Mouse (Mus musculus) midbrain, postnatal 0 days (tissue): ENCODE results near the gene Slc50a1. TPM values are rescaled to one million over a fixed set of nuclear protein-coding genes. Genes with fewer than 3 reads are reported as not detected.

Experiments
- ATAC-seq: fragments of 200-750 bp; cut with Nextera tagmentation; 2 replicates; pipeline ENCODE4 v1.8.0; 2017; ENCODE audit warnings: moderate number of reproducible peaks, mild to moderate bottlenecking, moderate TSS enrichment, moderate library complexity; ENCODE audit not compliant: low FRiP score
- DNase-seq: peaks from one replicate; pipeline ENCODE4 v3.0.0-alpha.2; 2015; ENCODE audit warnings: low spot score
- H3K27ac ChIP-seq: fragments of 300-500 bp; sonication (generic); 2 replicates; pipeline ENCODE4 v1.5.1; 2014; ENCODE audit warnings: low read depth, mild to moderate bottlenecking, low read length, mixed read lengths
- H3K27me3 ChIP-seq: fragments of 300-500 bp; sonication (generic); 2 replicates; pipeline ENCODE4 v1.6.1; 2014; ENCODE audit warnings: low read length, control low read depth, mixed read lengths; ENCODE audit not compliant: insufficient read depth
- H3K36me3 ChIP-seq: fragments of 300-500 bp; sonication (generic); 2 replicates; pipeline ENCODE4 v1.6.1; 2014; ENCODE audit warnings: low read length, control low read depth, mixed read lengths; ENCODE audit not compliant: insufficient read depth
- H3K4me1 ChIP-seq: fragments of 300-500 bp; sonication (generic); 2 replicates; pipeline ENCODE4 v1.6.1; 2014; ENCODE audit warnings: mild to moderate bottlenecking, control low read depth, antibody characterized with exemption, low read length, mixed read lengths; ENCODE audit not compliant: insufficient read depth
- H3K4me2 ChIP-seq: fragments of 300-500 bp; sonication (generic); 2 replicates; pipeline ENCODE4 v1.6.1; 2014; ENCODE audit warnings: low read depth, mild to moderate bottlenecking, low read length, mixed read lengths; ENCODE audit not compliant: poor library complexity, severe bottlenecking
- H3K4me3 ChIP-seq: fragments of 300-500 bp; sonication (generic); 2 replicates; pipeline ENCODE4 v1.5.1; 2014; ENCODE audit warnings: low read depth, mild to moderate bottlenecking, low read length, moderate library complexity
- H3K9ac ChIP-seq: fragments of 300-500 bp; sonication (generic); replicated peaks from 2 replicates; pipeline ENCODE4 v1.6.1; 2014; ENCODE audit warnings: mild to moderate bottlenecking, low read length, moderate library complexity, mixed read lengths; ENCODE audit not compliant: poor library complexity, severe bottlenecking
- H3K9me3 ChIP-seq: fragments of 300-500 bp; sonication (generic); 2 replicates; pipeline ENCODE4 v1.6.1; 2016; ENCODE audit warnings: low read length, control low read depth
- CTCF ChIP-seq: IDR thresholded peaks from 2 replicates; pipeline ENCODE4 v1.5.1; 2016; ENCODE audit warnings: antibody characterized with exemption, mild to moderate bottlenecking
- WGBS: fragments of 180-500 bp; shearing (Covaris S2); extraction: QIAGEN DNeasy Blood & Tissue Kit; methylation state at CpG from one replicate; pipeline ENCODE4 v1.1.7; 2014; 5-methylcytosine and 5-hydroxymethylcytosine counted together
- polyA plus RNA-seq: library from polyadenylated mRNA; unstranded; fragments of >200 nt; fragmentation: Nextera tagmentation; extraction: Ambion mirVana; gene quantifications from 2 replicates; pipeline ENCODE4 v1.2.1, GENCODE M21; 2015
- total RNA-seq: library from RNA; depleted of rRNA; stranded (reverse); fragments of >200 nt; gene quantifications from 2 replicates; pipeline ENCODE4 v1.2.3, GENCODE M21; 2014

The Slc50a1 gene
- total and polyA plus RNA-seq, 2 experiments from 2014 or later: 32.0 to 42.4 TPM

DNA sequence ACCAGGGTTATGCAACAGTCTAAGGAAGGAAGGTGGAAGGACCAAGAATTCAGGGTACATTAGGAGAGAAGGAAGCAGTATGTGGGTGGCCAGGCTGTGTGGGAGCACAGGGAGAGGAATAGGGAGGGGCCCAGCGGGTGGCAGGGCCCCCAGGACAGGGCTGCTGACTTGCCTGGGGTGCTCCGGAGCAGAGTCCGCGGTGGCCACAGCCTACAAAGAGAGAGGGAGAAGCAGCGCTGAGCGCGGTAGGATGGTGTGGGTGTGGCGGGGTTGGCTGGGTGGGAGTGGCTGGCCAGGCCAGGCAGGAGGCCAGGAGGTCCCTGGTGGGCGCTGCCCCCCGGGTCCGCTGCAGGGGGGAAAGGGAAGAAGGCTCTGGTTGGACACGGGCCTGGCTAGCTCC, 31.9 kb downstream of the Slc50a1 start:
- Histone ChIP-seq H3K36me3 (peaks cover 84% of the 10 kb centered on the region), H3K27ac (no peak overlapping the region), H3K9ac (no peak overlapping the region), H3K4me3 (no peak overlapping the region), H3K9me3 (no peaks in the 10 kb centered on the region), H3K4me1 (no peaks in the 10 kb centered on the region), H3K27me3 (no peaks in the 10 kb centered on the region), H3K4me2 (no peak overlapping the region)
- 65% methylated on average over 10 of the region's 12 CpGs for WGBS
- DNase-seq (no peak), ATAC-seq (no peak)
- TF ChIP-seq CTCF: no peak

DNA sequence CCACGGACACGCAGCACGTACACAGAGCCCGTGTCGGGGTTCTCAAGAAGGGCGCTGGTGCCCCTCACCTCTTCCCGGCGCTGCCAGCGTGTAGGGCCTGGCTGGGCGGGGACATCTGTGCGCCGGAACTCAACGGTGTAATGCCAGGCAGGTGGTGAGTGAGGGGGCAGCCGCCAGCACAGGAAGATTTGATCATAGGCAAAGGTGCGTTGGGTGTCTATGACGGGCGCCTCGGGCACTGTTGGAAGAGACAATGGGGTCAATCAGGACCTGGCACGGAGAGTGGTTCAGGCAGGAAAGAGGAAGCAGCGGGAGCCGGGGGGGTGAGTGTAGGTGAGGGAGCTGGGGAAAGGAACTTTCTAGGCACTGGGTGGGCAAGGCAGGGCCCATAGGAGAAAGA, 32.7 kb downstream of the Slc50a1 start:
- H3K27me3 ChIP-seq: no peaks in the 10 kb centered on the region
- ATAC-seq (no peak), DNase-seq (no peak)
- no peak overlapping the region for H3K27ac ChIP-seq
- peaks cover 92% of the 10 kb centered on the region for H3K36me3 ChIP-seq
- no peaks in the 10 kb centered on the region for H3K9me3 ChIP-seq
- no peak overlapping the region for H3K4me3 ChIP-seq
- no peak overlapping the region for H3K9ac ChIP-seq
- no peaks in the 10 kb centered on the region for H3K4me1 ChIP-seq
- 93% methylated on average over 21 of the region's 21 CpGs for WGBS
- H3K4me2 ChIP-seq: no peak overlapping the region
- TF ChIP-seq CTCF: no peak

DNA sequence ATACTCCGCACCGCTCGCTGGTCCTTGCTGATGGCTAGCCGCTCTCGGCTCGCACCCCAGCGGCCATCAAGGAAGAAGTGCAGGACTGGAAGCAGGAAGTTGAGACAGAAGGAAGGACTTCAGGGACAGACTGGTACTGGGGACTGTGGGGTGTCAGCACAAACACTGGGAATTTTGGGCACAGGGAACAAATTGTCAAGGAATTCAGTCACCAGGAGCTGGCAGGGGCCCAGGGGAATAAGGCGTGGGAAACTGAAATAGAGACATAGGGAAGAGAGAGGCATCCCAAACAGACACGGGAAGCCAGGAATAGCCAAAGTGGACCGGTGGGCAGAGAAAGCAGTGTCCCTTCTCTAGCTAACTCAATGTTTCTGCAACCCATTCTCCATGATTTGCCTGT, 33.9 kb downstream of the Slc50a1 start:
- 91% methylated on average over 10 of the region's 10 CpGs for WGBS
- Histone ChIP-seq H3K4me3 (no peak overlapping the region), H3K9me3 (no peaks in the 10 kb centered on the region), H3K27ac (no peak overlapping the region), H3K9ac (no peak overlapping the region), H3K4me1 (no peaks in the 10 kb centered on the region), H3K27me3 (no peaks in the 10 kb centered on the region), H3K4me2 (no peak overlapping the region), H3K36me3 (peaks cover 83% of the 10 kb centered on the region)
- ATAC-seq: no peak
- DNase-seq: no peak
- TF ChIP-seq CTCF: no peak

DNA sequence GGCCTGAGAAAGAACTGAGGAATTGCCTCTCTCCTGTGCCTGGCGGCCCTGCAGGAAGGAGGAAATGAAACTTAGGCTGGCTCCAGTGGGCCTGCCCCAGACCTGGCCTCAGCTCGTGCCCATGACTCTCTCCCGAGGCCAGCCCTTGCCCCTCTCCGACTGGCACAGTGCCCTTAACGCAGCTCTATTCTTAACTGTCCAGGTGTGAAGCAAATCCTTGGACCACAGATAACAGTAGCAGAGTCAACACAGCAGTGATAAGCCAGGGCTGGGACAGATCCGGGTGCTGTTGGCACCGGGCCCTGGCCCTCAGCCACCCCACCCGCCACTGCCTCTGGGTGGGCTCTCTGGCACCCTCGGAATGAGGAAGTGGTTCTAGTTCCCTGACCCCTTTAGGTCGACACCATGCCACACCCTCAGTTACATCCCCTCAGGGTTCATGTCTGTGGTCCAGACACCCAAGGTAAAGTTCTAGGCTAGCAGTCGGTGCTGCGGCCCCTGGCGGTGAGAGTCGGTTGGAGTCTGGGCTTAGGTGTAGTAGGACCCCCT, 36.7 kb downstream of the Slc50a1 start:
- no peak overlapping the region for H3K9ac ChIP-seq
- H3K4me3 ChIP-seq: no peak overlapping the region
- no peak for TF ChIP-seq CTCF
- no peak for DNase-seq
- H3K27me3 ChIP-seq: no peaks in the 10 kb centered on the region
- no peak for ATAC-seq
- no peaks in the 10 kb centered on the region for H3K4me1 ChIP-seq
- no peak overlapping the region for H3K4me2 ChIP-seq
- H3K27ac ChIP-seq: no peak overlapping the region
- no peaks in the 10 kb centered on the region for H3K9me3 ChIP-seq
- 79% methylated on average over 14 of the region's 14 CpGs for WGBS
- peaks cover 56% of the 10 kb centered on the region for H3K36me3 ChIP-seq

DNA sequence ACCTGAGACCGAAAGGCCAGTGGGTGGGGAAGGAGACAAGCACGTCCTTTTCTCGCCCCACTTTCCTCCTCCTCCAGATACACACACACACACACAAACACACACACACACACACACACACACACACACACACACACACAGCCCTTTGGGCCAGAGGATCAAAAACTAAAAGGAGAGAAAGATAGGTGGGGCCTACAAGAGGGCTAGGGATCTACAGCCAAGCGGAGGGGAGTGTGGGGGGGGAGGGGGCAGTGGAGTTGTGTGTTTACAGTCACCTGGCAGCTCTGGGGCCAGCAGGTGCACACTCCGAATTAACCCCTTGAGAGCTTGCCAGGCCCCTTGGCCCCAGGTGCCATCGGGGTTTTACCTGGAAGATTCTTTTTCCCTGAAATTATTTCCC, 37.8 kb downstream of the Slc50a1 start:
- WGBS: 80% methylated on average over 6 of the region's 6 CpGs
- Histone ChIP-seq H3K27ac (no peak overlapping the region), H3K9me3 (no peaks in the 10 kb centered on the region), H3K9ac (no peak overlapping the region), H3K4me1 (no peaks in the 10 kb centered on the region), H3K27me3 (no peaks in the 10 kb centered on the region), H3K36me3 (peaks cover 47% of the 10 kb centered on the region), H3K4me3 (no peak overlapping the region), H3K4me2 (no peak overlapping the region)
- TF ChIP-seq CTCF: no peak
- ATAC-seq (no peak), DNase-seq (no peak)

DNA sequence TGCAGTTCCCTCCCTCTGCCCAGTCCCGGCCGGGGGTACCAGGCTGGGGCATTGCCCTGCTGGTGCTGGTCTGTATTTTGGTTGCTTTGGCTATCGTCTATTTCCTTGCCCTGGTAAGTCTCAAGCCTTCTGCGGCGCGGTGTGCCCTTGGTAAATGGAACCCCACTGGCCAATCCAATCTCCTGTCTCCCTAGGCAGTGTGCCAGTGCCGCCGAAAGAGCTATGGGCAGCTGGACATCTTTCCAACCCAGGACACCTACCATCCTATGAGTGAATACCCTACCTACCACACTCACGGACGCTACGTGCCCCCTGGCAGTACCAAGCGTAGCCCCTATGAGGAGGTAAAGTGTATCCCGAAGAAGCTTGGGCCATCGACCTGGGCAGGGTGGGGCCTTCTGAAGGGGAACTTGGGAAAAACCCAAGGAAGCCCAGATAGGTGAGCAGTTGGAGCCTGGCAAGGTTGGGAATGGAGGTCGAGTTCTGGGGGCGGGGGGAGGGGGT, 38.5 kb downstream of the Slc50a1 start:
- H3K4me2 ChIP-seq: no peak overlapping the region
- H3K9me3 ChIP-seq: no peaks in the 10 kb centered on the region
- no peak overlapping the region for H3K9ac ChIP-seq
- TF ChIP-seq CTCF: no peak
- H3K27me3 ChIP-seq: no peaks in the 10 kb centered on the region
- peaks cover 43% of the 10 kb centered on the region for H3K36me3 ChIP-seq
- no peak overlapping the region for H3K27ac ChIP-seq
- H3K4me1 ChIP-seq: 0 out of 2 replicates have a peak, but pooled peaks cover 3% of the 10 kb centered on the region
- no peak overlapping the region for H3K4me3 ChIP-seq
- ATAC-seq (no peak), DNase-seq (no peak)
- 74% methylated on average over 16 of the region's 16 CpGs for WGBS
